Mouse (Mus musculus) cerebellum, postnatal 4 days (tissue): ENCODE measurements around the gene Ptpn1.

ENCODE experiments used
- DNase-seq, 2 experiments: peaks; one replicate each; pipeline ENCODE4 v3.0.0; 2022; ENCODE audit warnings: low spot score in 2 of 2, mixed read lengths in 1 of 2

Gene Ptpn1

DNA sequence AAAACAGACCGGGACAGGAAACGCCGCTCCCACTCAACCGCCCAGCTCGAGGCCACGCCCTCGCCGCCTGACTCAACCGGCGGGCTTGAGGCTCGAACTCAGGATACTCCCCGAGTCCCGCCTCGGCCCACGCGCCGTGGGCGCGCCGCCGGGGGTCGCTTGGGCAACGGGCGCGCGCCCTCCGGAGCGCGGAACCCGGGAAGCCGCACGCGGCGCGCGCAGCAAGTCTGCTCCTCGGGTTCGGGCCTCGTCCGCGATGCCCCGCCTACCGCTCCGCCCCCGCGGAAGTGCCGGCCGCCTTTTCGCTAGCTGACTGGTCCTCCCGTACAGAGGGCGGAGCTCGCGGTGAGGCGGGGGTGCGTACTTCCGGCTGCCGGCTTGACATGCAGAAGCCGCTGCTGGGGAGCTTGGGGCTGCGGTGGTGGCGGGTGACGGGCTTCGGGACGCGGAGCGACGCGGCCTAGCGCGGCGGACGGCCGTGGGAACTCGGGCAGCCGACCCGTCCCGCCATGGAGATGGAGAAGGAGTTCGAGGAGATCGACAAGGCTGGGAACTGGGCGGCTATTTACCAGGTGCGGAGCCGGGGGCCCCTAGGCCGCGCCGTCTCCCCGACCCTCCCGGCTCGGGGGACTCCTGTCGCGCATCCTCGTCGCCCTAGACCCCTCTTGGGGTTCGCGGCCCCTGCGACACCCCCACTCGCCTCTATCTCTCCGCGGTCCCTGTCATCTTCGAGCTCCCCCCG is at the start of gene Ptpn1:
Gene Ptpn1, plus strand, starts transcription at position 73 of the 742 bp plus-strand sequence.
- peak; percentile 93 to 97 for DNase-seq

GRCm38 (mm10) chr2:167886485-167886884 is 45.4 kb upstream of the Ptpn1 start:
- DNase-seq = no peak

DNA sequence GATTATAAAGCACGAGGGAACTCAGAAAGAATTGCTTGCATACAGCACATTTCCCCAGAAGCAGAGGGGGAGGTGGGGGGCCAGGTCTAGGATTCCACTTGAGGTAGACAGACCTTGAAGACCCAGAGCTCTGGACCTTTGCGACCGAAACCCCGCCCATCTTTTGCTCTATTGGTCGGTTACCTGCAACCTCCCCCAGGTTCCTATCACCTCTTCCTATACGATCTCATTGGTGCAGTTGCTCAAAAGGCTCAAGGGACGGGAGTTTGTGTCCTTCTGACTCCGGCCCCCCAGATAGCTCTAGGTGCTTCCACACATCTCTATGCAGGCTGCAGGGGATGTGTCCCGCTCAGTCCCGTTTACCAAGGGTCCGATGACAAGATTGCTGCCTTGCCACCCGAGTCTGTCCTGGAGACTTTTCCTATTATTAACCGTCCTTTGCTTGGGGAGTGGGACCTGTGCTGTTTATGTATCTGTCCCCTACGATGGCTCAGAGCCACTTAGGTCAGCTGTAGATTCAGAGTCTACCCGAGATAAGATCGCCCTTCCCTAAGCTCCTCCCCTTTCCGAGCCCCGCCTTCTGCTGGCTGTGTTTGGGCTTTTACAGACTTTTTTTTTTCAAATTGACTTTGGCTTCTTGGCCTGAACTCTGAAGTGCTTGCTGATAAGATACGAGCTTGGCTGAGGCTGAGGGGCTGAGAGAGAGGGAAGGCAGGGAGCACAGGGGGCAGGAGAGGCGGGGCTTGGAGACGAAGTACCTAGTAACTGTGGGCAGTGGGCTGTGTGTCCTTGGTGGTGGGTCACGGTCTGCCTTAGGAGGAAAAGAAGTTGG is 44.1 kb upstream of the Ptpn1 start:
- no peak for DNase-seq

- no peak for DNase-seq
Observed at GRCm38 (mm10) chr2:167888834-167889233, 43.0 kb upstream of the Ptpn1 start.

- DNase-seq = no peak
Observed at GRCm38 (mm10) chr2:167889886-167890285, 42.0 kb upstream of the Ptpn1 start.

DNA sequence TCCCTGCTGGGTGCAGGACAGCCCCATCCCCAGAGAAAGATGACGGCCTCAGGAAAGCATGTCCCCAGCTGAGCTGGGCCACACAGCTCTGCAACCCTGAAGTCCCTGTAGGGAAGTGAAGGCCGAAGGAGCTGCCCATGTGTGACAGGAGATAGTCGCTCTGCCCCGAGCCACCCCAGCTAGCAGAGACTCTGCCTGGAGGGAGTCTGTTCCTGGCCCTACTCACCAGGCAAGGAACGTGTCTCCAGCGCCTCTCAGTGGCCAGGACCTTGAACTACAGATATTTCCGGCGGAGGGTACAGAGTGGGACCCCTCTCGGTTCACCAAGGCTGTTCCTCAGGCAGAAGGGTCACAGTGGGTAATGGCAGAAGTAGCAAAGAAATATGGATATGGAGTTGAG is 39.9 kb upstream of the Ptpn1 start:
- peak; percentile 33 to 66 for DNase-seq

DNA sequence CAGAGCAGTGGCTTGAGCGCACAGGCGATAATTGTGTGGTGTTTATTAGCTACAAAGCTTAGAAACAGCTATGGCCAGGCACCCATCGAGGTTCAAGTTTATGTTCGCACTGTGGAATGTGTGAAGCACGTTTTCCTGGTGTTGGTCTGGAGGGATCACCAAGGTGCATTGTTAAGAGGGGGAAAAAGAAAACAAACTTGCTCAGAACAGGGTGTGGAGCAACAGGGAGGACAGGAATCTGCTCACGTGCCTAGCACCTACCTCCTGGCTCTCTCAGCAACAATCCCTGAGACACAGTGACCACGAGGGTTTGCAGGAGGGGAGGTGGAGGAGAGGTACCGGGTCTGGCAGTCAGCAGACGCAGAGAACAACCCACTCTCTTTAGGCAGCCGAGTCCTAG is 38.2 kb upstream of the Ptpn1 start:
- no peak for DNase-seq

GRCm38 (mm10) chr2:167894948-167895372 is 36.9 kb upstream of the Ptpn1 start:
- DNase-seq = peak; percentile 91 to 94

- no peak for DNase-seq
Observed at GRCm38 (mm10) chr2:167897896-167898295, 34.0 kb upstream of the Ptpn1 start.

- no peak for DNase-seq
Observed at GRCm38 (mm10) chr2:167899989-167900421, 31.9 kb upstream of the Ptpn1 start.

DNA sequence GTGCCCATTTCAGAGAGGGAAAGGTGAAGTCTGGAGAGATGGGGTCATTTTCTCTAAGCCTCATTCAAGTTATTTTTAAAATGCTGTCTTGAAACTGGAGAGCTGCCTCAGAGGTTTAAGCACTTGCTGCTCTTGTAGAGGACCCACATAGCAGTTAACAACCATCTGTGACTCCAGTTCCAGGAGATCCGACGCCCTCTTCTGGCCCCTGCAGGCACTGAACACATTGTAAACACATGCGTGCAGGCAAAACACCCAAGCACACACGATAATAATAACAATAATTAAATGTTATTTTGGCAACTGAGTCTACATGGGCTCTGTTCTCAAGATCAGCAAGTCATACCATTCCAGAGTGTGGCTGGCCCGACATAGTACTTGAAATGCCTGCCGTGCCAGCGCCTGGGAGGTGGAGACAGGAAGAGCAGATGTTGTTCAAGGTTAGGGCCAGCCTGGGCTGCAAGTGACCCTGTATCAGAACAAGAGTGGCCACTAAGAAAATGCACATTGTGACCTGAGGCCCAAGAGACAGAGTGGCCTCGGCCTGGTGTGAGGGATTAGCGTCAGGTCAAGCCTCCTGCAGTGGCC is 29.6 kb upstream of the Ptpn1 start:
- DNase-seq = no peak

DNA sequence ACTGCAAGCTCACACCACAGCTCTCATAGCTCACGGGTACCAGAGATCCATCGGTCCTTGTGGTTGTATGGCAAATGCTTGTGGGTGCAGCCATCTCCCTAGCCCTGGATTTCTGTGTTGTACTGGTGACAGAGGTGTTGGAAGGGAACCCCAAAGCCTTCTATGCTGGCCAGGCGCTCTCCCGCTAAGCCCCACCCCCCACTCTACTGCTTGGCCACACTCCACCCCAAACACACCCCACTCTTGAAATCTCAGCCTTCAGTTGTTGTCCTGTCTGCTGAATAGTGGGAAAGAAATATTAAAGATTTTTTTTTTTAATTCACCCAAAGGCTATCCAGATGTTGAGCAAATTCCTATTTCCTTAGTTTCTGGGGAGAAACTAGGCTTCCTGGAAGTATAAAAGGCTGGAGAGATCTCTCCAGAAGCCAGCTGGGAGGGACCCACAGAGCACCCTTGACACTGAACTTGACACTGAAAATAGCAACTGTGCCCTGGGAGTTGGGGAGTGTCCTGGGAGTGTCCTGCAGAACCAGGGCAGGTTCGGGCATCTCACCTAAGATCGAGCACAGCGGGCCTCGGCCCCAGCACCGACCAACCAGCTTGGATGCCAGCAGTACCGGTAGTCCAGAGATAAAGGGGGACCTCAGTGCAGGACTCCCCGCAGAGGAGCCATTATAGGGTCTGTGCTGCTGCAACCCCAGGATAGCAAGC is 28.5 kb upstream of the Ptpn1 start:
- no peak for DNase-seq

- no peak for DNase-seq
Observed at GRCm38 (mm10) chr2:167904621-167905367, 27.1 kb upstream of the Ptpn1 start.

DNA sequence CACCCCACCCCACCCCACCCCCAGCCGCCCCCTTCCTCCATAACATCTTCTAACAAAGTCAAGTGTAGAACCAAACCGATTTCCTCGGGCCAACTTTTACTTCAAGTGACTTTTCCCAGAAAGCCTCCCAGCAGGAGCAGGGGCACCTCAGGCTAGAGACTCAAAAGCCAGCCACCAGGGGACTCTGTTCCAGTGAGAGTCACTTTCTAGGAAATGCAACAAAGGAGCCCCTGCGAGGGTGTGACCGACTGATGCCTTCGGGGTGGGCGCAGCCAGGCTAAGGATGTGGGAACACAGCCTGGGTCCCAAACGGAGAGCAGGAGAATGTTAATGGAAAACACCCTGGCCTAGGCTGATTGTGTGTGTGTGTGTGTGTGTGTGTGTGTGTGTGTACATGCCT is 26.3 kb upstream of the Ptpn1 start:
- no peak for DNase-seq

- no peak for DNase-seq
Observed at GRCm38 (mm10) chr2:167906729-167907128, 25.1 kb upstream of the Ptpn1 start.

- no peak for DNase-seq
Observed at GRCm38 (mm10) chr2:167909531-167910177, 22.2 kb upstream of the Ptpn1 start.

DNA sequence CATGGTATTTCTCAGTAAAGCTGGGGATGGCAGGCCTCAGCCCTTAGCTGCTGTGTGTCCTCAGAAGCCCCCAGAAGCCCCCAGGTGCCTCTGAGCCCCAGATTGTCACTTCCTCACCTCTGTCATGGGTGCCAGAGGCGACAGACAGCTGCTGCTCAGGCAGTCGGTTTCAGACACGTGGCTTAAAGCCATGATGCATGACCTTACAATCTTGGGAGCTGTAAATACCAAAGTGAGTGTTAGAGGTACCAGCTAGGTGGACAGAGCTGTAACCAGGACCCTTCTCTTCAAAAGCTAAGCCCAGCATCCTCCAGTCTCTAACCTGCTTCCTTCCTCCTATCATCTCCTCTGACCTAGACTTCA is 21.7 kb upstream of the Ptpn1 start:
- no peak for DNase-seq

DNA sequence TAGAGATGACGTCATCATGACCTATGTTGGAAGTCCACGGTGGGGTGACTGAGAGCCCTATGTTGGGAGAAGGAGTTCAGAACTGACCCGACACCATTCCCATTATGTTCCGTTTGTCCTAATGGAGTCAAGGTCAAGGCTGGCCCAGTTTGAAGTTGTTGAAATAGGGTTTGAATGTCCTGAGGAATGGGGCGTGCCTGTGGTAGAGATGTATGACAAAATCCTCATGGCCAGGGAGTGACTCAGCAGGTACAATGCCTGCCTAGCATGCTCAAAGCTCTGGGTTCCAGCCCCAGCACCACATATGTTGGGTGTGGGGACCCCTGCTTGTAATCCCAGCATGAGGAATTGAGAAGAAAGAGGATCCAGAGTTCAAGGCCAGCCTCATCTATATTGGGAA is 20.3 kb upstream of the Ptpn1 start:
- DNase-seq = no peak

- DNase-seq = no peak
Observed at GRCm38 (mm10) chr2:167919081-167919480, 12.8 kb upstream of the Ptpn1 start.

GRCm38 (mm10) chr2:167920041-167920440 is 11.8 kb upstream of the Ptpn1 start:
- DNase-seq = no peak
